Mouse (Mus musculus): ENCODE measurements around the gene Gapdh.

Gene Gapdh

GRCm38 (mm10) chr6:125152212-125153017 lies 13.9 kb downstream of the Gapdh start:
- in situ Hi-C loops (cut with MboI, MseI) = no loop called here

GRCm38 (mm10) chr6:125149569-125149950 lies 16.7 kb downstream of the Gapdh start:
- in situ Hi-C loops (cut with MboI, MseI) = no loop called here

DNA sequence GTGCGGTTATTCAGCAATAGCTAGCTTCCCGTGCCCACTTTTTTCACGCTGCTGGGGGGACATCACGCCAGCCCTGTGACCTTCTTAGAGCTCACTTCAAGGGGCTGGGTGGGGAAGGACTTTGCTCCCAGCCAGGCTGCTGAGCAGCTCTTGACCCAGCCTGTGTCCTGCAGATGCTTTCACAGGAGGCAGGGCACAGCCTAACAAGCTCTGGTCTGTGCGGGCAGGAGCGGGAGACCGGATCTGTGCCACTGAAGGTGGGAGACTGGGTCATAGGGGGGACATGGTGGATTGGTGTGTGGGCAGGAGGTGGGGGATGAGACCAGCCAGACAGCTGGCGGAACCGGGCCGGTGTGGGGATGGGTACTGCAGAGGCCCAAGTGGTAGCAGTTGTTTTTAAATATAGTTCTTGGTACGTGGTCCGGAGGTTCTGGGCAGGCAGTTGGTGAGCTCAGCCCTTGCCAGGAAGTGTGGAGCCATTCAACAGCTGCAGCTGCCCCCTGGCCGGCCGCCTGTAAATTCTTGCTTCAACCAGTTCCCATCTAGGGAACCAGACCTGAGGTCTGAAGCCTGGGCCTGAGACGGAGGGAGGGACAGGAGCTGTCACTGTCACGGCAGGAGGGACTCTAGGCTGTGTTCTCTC lies 17.2 kb downstream of the Gapdh start:
- in situ Hi-C loops (cut with MboI, MseI) = no loop called here

DNA sequence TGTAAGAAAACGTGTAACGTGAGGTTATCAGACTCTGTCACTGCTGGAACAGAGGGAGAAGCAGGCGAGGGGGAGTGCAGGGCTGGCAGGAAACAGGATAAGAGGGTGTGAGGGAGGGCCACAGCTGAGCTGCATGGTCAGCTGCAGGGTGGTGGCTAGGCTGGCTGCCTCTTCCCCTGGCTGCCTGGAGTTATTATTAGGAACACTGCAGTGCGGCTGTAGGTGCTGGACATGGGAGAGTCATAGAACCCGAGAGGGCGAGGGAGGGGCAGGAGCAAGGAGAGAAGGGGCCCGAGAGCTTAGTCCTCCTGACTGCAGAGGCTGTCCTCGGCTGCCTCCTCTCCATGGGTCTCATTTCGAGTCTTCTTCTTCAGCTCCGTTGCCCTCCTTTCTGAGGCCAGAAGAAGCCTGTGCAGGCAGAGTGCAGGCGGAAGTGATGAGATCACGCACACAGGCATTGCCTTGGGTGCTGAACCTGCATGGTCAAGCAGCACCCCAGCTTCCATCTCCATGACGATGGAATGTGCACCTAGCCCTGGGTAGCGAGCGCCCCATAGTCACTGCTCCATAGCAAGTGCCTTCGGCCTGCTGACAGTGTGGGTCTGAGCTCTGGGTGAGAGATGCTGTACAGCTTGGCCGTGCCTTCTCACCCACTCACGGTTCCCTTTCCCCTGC lies 17.9 kb downstream of the Gapdh start:
- in situ Hi-C loops (cut with MboI, MseI) = no loop called here

DNA sequence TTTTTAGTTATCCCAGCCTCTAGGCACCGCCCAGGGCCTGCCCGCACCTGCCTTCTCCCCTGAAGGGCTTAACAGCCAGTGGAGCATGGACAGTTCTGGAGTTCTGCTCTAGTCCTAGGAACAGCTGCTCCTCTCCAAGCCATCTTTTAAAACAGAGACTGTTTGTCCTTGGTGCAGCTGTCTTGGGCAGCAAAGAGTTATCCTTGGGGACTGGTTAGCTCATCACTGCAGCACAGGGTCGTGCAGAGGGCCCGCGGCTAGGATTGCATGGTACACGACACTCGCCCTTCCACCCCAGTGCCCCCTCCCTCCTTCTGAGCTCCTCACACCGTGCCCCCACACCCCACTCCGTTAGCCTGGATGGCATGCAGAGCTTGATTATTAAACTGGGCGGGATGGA lies 18.9 kb downstream of the Gapdh start:
- in situ Hi-C loops (cut with MboI, MseI) = no loop called here

GRCm38 (mm10) chr6:125146797-125147196 lies 19.5 kb downstream of the Gapdh start:
- in situ Hi-C loops (cut with MboI, MseI) = no loop called here

GRCm38 (mm10) chr6:125146148-125146547 lies 20.1 kb downstream of the Gapdh start:
- in situ Hi-C loops (cut with MboI, MseI) = no loop called here

GRCm38 (mm10) chr6:125145479-125145951 lies 20.8 kb downstream of the Gapdh start:
- in situ Hi-C loops (cut with MboI, MseI) = no loop called here

GRCm38 (mm10) chr6:125145001-125145400 lies 21.3 kb downstream of the Gapdh start, which contains the start of gene Iffo1:
TSS of gene Iffo1 (plus strand) at chr6:125145241.
- in situ Hi-C loops (cut with MboI, MseI) = no loop called here

GRCm38 (mm10) chr6:125143904-125144303 lies 22.4 kb downstream of the Gapdh start:
- in situ Hi-C loops (cut with MboI, MseI) = no loop called here

GRCm38 (mm10) chr6:125143128-125143527 lies 23.1 kb downstream of the Gapdh start:
- in situ Hi-C loops (cut with MboI, MseI) = no loop called here

- in situ Hi-C loops (cut with MboI, MseI) = no loop called here
Measured at GRCm38 (mm10) chr6:125142436-125142835, 23.8 kb downstream of the Gapdh start.

DNA sequence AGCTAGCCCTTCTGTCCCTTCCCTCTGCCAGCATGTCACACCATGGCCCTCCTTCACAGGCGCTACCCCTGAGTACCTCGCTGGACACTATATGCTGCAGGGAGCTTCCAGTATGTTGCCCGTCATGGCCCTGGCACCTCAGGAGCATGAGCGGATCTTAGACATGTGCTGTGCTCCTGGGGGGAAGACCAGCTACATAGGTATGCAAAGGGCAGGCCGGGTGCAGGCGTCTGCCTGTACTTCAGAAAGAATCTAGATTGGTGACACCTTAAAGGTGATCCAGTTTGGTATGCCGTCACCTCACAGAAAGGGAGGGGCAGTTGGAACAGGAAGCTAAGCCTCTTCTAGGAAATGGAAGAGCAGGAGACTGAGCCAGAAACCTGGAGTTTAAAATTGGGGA lies 26.5 kb downstream of the Gapdh start:
- in situ Hi-C loops (cut with MboI, MseI) = no loop called here

GRCm38 (mm10) chr6:125137002-125137671 lies 29.1 kb downstream of the Gapdh start:
- in situ Hi-C loops (cut with MboI, MseI) = no loop called here

DNA sequence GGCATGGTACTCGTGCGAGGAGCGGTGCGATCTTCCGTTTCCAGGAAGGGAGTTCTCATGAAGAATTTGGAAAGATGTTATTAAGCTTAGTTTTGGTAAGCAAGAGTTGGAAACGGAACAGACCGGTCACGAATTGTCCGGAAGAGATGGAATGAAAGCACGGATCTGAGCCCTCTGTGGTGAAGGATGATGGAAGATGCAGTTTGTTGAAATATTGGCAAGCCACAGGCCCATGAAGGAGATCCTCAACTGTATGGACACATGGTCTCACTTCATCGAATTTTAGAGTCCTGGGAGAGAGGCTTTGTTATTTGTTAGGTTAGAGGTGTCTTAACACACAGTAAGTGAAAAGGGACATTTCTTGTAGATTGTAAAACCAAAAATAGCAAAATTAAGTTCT lies 33.8 kb downstream of the Gapdh start:
- in situ Hi-C loops (cut with MboI, MseI) = loop anchor here in 1 of 2 experiments (5.0 kb wide), 1 partner anchor 35 kb away; the partner anchor contains the start of gene Chd4

DNA sequence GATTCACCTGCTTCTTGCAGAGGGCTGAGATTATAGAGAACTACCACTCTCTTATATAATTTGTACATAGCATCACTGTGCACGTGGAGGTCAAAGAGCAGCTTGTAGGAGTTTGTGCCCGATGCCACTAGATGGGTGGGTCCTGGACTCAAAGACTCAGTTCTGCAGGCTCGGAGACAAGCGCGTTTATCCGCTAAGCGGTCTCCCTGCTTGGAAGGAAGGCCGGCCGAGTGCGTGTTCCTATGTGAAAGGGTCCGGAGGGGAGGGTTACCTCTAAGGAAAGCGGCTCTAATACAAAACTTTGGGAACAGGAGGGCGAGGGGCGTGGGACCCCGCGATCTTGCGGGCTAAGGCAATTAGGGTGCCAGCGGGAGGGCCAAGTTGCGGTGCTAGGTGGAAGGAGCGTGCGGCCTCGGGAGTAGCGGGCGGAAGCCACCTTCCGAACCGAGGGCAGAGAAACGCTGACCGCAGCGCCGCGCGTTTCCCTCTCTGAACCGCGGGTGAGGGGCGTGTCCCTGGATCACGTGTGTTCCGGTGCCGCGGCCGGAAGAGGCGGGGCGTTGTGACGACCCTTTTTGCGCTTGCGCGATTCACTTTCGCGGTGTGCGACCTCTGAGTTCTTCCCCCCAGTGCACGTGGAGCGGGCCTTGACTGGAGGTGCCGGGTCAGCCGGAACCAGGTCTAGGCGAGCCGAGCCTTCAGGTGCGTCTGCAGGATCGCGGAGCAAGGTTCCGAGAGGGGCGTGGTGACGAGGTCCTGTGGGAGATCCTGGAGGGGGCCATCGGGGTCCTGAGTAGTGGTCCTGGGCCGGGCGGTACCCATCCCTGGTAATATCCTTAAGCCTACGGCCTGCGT lies 34.7 kb downstream of the Gapdh start, which contains the start of gene Nop2:
Gene Nop2, plus strand, starts transcription at position 608 of the 855 bp plus-strand sequence.
- in situ Hi-C loops (cut with MboI, MseI) = loop anchor here in 1 of 2 experiments (5.0 kb wide), 1 partner anchor 34 kb away; the partner anchor contains the start of gene Chd4

- in situ Hi-C loops (cut with MboI, MseI) = loop anchor here in 1 of 2 experiments (5.0 kb wide), 1 partner anchor 33 kb away; the partner anchor contains the start of gene Chd4
Measured at GRCm38 (mm10) chr6:125129710-125130402, 36.4 kb downstream of the Gapdh start.

GRCm38 (mm10) chr6:125128724-125129123 lies 37.5 kb downstream of the Gapdh start:
- in situ Hi-C loops (cut with MboI, MseI) = no loop called here

DNA sequence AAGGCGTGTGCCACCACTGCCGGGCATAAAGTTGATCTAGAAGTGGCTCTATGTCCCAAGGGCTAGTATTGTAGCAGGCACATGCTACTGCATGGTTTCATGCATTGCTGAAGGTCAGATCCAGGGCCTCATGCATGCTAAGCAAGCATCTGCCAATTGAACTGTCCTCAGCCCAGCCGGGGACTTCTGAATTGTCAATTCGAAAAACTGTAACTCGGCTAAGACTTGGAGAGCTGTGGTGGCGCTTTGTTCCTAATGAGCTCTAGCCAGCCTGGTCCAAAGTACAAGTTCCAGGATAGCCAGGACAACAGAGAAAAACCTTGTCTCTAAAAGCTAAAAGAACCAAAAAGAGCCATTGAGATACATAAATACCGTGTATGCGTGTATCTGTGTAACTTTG lies 46.9 kb downstream of the Gapdh start:
- in situ Hi-C loops (cut with MboI, MseI) = loop anchor here in 1 of 2 experiments (10.0 kb wide), 1 partner anchor 55 kb away; no protein-coding TSS in a partner anchor

DNA sequence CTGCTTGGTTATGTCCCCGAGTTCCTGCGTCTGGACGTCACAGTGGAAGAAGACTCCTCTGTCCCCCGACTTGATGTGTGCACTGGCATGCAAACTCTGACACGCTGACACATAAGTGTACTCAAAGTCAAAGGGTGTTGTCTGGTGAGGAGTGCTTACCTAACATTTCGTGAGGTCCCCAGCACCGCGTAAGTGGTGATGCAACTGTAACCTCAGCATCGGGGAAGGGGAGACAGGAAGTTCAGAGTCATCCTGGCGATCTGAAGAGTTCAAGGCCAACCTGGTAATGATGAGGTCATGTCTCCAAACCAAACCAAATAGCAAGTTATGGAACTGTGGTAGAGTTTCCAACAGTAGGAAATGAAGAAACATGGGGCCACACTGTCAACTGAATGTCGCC lies 53.7 kb downstream of the Gapdh start:
- in situ Hi-C loops (cut with MboI, MseI) = loop anchor here in 1 of 2 experiments (10.0 kb wide), 1 partner anchor 62 kb away; no protein-coding TSS in a partner anchor

Measured in T-helper 17 cell (primary cell).